ENCODE assay signal across 8 mouse cellular contexts in genomic region chr6:82652521-82653168, GRCm38 (mm10). TPM values are rescaled to one million over a fixed set of nuclear protein-coding genes. Genes with fewer than 3 reads are reported as not detected.
DNase-seq lines count a peak whose midpoint lies in the region; ATAC-seq lines count a peak whose summit lies in the region.

No protein-coding gene starts in this region.

- ATAC-seq in erythroid progenitor cell, adult 5-6 weeks (replicated peaks; ENCODE audit: low FRiP score, poor library complexity, severe bottlenecking), result peak; percentile 99
- peak; percentile 99 for ATAC-seq in heart, embryonic 14.5 days (ENCODE audit: insufficient number of reproducible peaks, insufficient read depth, low FRiP score, low read depth)
- ATAC-seq in liver, embryonic 13.5 days (ENCODE audit: low read depth), result peak; percentile 98
- ATAC-seq in stomach, embryonic 16.5 days (ENCODE audit: insufficient read depth, low FRiP score), result peak; percentile 100

- under 1% methylated on average over 67 of the region's 67 CpGs for whole genome bisulfite sequencing in heart, embryonic 14.5 days
- WGBS in liver, embryonic 13.5 days (ENCODE audit: insufficient replicate concordance), result under 1% methylated on average over 67 of the region's 67 CpGs
- WGBS in stomach, embryonic 16.5 days, result under 1% methylated on average over 67 of the region's 67 CpGs

- H3K9ac ChIP-seq in heart, embryonic 14.5 days (ENCODE audit: low read length), result peak overlapping the region; percentile 77
- H3K9ac ChIP-seq in liver, embryonic 13.5 days, result peak overlapping the region; percentile 80
- peak overlapping the region; percentile 86 for H3K9ac ChIP-seq in stomach, embryonic 16.5 days (ENCODE audit: low read length)

- H3K4me1 ChIP-seq in heart, embryonic 14.5 days (ENCODE audit: control insufficient read depth in 2 of 2, insufficient read depth in 2 of 2, low read length in 2 of 2), result peaks cover 0 to 5% of the 10 kb centered on the region in 2 experiments; a peak in 1 of 4 replicates
- peaks cover 30% of the 10 kb centered on the region for H3K4me1 ChIP-seq in liver, embryonic 13.5 days (replicated peaks)
- peaks cover 6% of the 10 kb centered on the region for H3K4me1 ChIP-seq in stomach, embryonic 16.5 days (ENCODE audit: control insufficient read depth, insufficient read depth, low read length)

- H3K27ac ChIP-seq in heart, embryonic 14.5 days (replicated peaks in 1 of 2; ENCODE audit: control insufficient read depth in 1 of 2, insufficient read depth in 1 of 2, low read depth in 2 of 2, low read length in 2 of 2), result peak overlapping the region; percentile 88 to 90
- peak overlapping the region; percentile 87 for H3K27ac ChIP-seq in liver, embryonic 13.5 days
- H3K27ac ChIP-seq in stomach, embryonic 16.5 days (ENCODE audit: low read length), result peak overlapping the region; percentile 91

- H3K27me3 ChIP-seq in heart, embryonic 14.5 days (ENCODE audit: control insufficient read depth, insufficient read depth, low read length), result no peaks in the 10 kb centered on the region
- no peaks in the 10 kb centered on the region for H3K27me3 ChIP-seq in liver, embryonic 13.5 days
- no peaks in the 10 kb centered on the region for H3K27me3 ChIP-seq in stomach, embryonic 16.5 days (ENCODE audit: control insufficient read depth, insufficient read depth, low read length)

- DNase-seq in CD4-positive helper T cell, adult 2 months (ENCODE audit: low read depth, low spot score), result peak; percentile 98
- DNase-seq in brain, embryonic 18.5 days (ENCODE audit: low read depth, low spot score), result peak; percentile 70
- DNase-seq in kidney, postnatal 14 days, result peak; percentile 97
- peak; percentile 93 for DNase-seq in liver, embryonic 13.5 days
- DNase-seq in neural tube, embryonic 10.5 days (ENCODE audit: extremely low spot score, low spot score), result peak; percentile 98

- H3K9me3 ChIP-seq in heart, embryonic 14.5 days (ENCODE audit: control insufficient read depth, low read length), result no peaks in the 10 kb centered on the region
- no peaks in the 10 kb centered on the region for H3K9me3 ChIP-seq in liver, embryonic 13.5 days (replicated peaks)
- no peaks in the 10 kb centered on the region for H3K9me3 ChIP-seq in stomach, embryonic 16.5 days (replicated peaks; ENCODE audit: control insufficient read depth, low read length)

- H3K4me3 ChIP-seq in heart, embryonic 14.5 days (ENCODE audit: control insufficient read depth in 1 of 2, insufficient read depth in 1 of 2, low read depth in 1 of 2, low read length in 2 of 2), result peak overlapping the region; percentile 54 to 72
- H3K4me3 ChIP-seq in liver, embryonic 13.5 days (replicated peaks), result peak overlapping the region; percentile 78
- H3K4me3 ChIP-seq in stomach, embryonic 16.5 days (replicated peaks; ENCODE audit: low read length), result peak overlapping the region; percentile 69

- peaks cover 24% of the 10 kb centered on the region for H3K36me3 ChIP-seq in heart, embryonic 14.5 days (ENCODE audit: control insufficient read depth, insufficient read depth, low read length)
- peaks cover 21% of the 10 kb centered on the region for H3K36me3 ChIP-seq in liver, embryonic 13.5 days
- H3K36me3 ChIP-seq in stomach, embryonic 16.5 days (ENCODE audit: control insufficient read depth, insufficient read depth, low read length), result 0 out of 2 replicates have a peak, but pooled peaks cover 3% of the 10 kb centered on the region

- H3K4me2 ChIP-seq in heart, embryonic 14.5 days (ENCODE audit: low read length), result peak overlapping the region; percentile 72
- H3K4me2 ChIP-seq in liver, embryonic 13.5 days, result peak overlapping the region; percentile 89
- peak overlapping the region; percentile 58 for H3K4me2 ChIP-seq in stomach, embryonic 16.5 days (ENCODE audit: low read depth, low read length)

RNA-seq across cellular contexts. Expression of gene Pole4, which starts 52.5 kb away (rescaled TPM):
- total RNA-seq in erythroid progenitor cell, adult 5-6 weeks (2015; ENCODE audit: low replicate concordance), result 14.7 and 19.5 TPM in 2 replicates
- total RNA-seq in erythroid progenitor cell, adult 5-6 weeks (2017; ENCODE audit: low replicate concordance), result 16.3 and 28.5 TPM in 2 replicates
- polyA plus RNA-seq in heart, embryonic 14.5 days (2014; fragmentation: Nextera tagmentation; extraction: Ambion mirVana), result 86.6 and 97.1 TPM in 2 replicates
- polyA plus RNA-seq in liver, embryonic 13.5 days (2015; fragmentation: Nextera tagmentation; extraction: Ambion mirVana), result 65.7 and 74.9 TPM in 2 replicates
- polyA plus RNA-seq in stomach, embryonic 16.5 days (2015; fragmentation: Nextera tagmentation; extraction: Ambion mirVana), result 79.8 and 94.1 TPM in 2 replicates

Comparison
In these comparisons a context has a peak if more than half of its experiments do, and no peak if none do; other contexts are left out.
1. Peak in every context shown above with its lines: DNase-seq, ATAC-seq, H3K4me3 ChIP-seq and H3K27ac ChIP-seq.